8 mouse cellular contexts compared by ENCODE assay signal in genomic region chr10:63886449-63887088, GRCm38 (mm10). TPM values are rescaled to one million over a fixed set of nuclear protein-coding genes. Genes with fewer than 3 reads are reported as not detected.
DNase-seq lines count a peak whose midpoint lies in the region; ATAC-seq and TF ChIP-seq lines count a peak whose summit lies in the region.
"Had no signal": no experiment of that assay in that cellular context is flagged by ENCODE, and none has a peak within 500 bp of the region (broad histone marks: within the 10 kb centered on the region; RNA-seq: fewer than 3 reads in every experiment).

No protein-coding gene starts in this region.

- intact Hi-C loops in left cerebral cortex, postnatal 36 days (cut with DNase I), result no loop called here
- intact Hi-C loops in heart, adult 2 months (cut with DNase I), result loop anchor here (10.0 kb wide), 1 partner anchor 68 kb away; no protein-coding TSS in a partner anchor
- intact Hi-C loops in left cerebral cortex, postnatal 4 days (cut with DNase I), result no loop called here

- no peak for TF ChIP-seq EP300 in heart, adult 2 months (IDR thresholded peaks at IDR 0.05; ENCODE audit: insufficient read depth, low read depth, low read length)

- peak; percentile 74 for ATAC-seq in lung, embryonic 16.5 days (ENCODE audit: low read depth)

- TF ChIP-seq CTCF in heart, adult 2 months (IDR thresholded peaks at IDR 0.05), result no peak

- TF ChIP-seq POLR2A in heart, adult 2 months (IDR thresholded peaks at IDR 0.05; ENCODE audit: insufficient read depth, low read depth, low read length), result no peak

- H3K36me3 ChIP-seq in heart, adult 2 months (ENCODE audit: control insufficient read depth, insufficient read depth, low read length), result no peaks in the 10 kb centered on the region
- no peaks in the 10 kb centered on the region for H3K36me3 ChIP-seq in lung, embryonic 16.5 days (ENCODE audit: control insufficient read depth, insufficient read depth, low read length)

- peak; percentile 9 to 18 for DNase-seq in left cerebral cortex, postnatal 36 days (ENCODE audit: low spot score in 2 of 2)
- DNase-seq in left cerebral cortex, adult 11 months (ENCODE audit: low spot score), result no peak
- peak; percentile 30 for DNase-seq in cerebellum, adult 9-11 months
- peak; percentile 28 to 50 for DNase-seq in heart, adult 2 months
- no peak for DNase-seq in left cerebral cortex, postnatal 4 days
- DNase-seq in kidney, adult 9 months, result no peak
- DNase-seq: kidney, adult 18-20 months had no signal

- H3K27me3 ChIP-seq in heart, adult 2 months (ENCODE audit: control insufficient read depth, insufficient read depth, low read length), result no peaks in the 10 kb centered on the region
- H3K27me3 ChIP-seq in lung, embryonic 16.5 days (ENCODE audit: control insufficient read depth, insufficient read depth, low read depth, low read length), result no peaks in the 10 kb centered on the region

- H3K4me1 ChIP-seq in heart, adult 2 months (ENCODE audit: control insufficient read depth, insufficient read depth, low read length), result no peaks in the 10 kb centered on the region; the same call in 1 of the 2 replicates
- no peaks in the 10 kb centered on the region for H3K4me1 ChIP-seq in lung, embryonic 16.5 days (replicated peaks; ENCODE audit: control insufficient read depth, insufficient read depth, low read length)

- H3K9me3 ChIP-seq in lung, embryonic 16.5 days (ENCODE audit: control insufficient read depth, low read length), result no peaks in the 10 kb centered on the region

- 49% methylated on average over 23 of the region's 23 CpGs for WGBS in heart, adult 2 months
- WGBS in lung, embryonic 16.5 days, result 42% methylated on average over 23 of the region's 23 CpGs

- H3K9ac ChIP-seq in heart, adult 2 months (ENCODE audit: low read depth, low read length), result 0 out of 2 replicates have a peak overlapping the region, but pooled peaks have one; percentile 6
- peak overlapping the region; percentile 4 for H3K9ac ChIP-seq in lung, embryonic 16.5 days (ENCODE audit: low read length)

- H3K4me2 ChIP-seq in lung, embryonic 16.5 days (ENCODE audit: low read depth, low read length), result peak overlapping the region; percentile 42

- H3K27ac ChIP-seq in heart, adult 2 months, result no peak overlapping the region
- H3K27ac ChIP-seq in lung, embryonic 16.5 days (ENCODE audit: low read length), result 0 out of 2 replicates have a peak overlapping the region, but pooled peaks have one; percentile 0

- peak overlapping the region; percentile 39 for H3K4me3 ChIP-seq in heart, adult 2 months
- peak overlapping the region; percentile 26 for H3K4me3 ChIP-seq in lung, embryonic 16.5 days (ENCODE audit: low read length)

- no peaks in the 10 kb centered on the region for H3K79me2 ChIP-seq in heart, adult 2 months (replicated peaks; ENCODE audit: control insufficient read depth, insufficient read depth, low read length)

RNA-seq across cellular contexts. Expression of gene Gm10118, which starts 40.7 kb away (rescaled TPM):
- 10 to 100 TPM in 1 of 2 experiments, 1 to 10 TPM in 1; 5.9 to 10.4 TPM for total RNA-seq in left cerebral cortex, postnatal 36 days (2021)
- not detected for total RNA-seq in heart, adult 2 months (2021)
- polyA plus RNA-seq in heart, adult 2 months (2012; rRNA removed), result not detected in 2 replicates
- 0.08 and 0.15 TPM in 2 replicates for polyA plus RNA-seq in lung, embryonic 16.5 days (2015; fragmentation: Nextera tagmentation; extraction: Ambion mirVana)
- total RNA-seq in left cerebral cortex, postnatal 4 days (2021), result 1 to 10 TPM; 3.5 to 4.3 TPM

Comparison
In these comparisons a context has a peak if more than half of its experiments do, and no peak if none do; other contexts are left out.
1. DNase-seq: peak in left cerebral cortex, postnatal 36 days (2 of 2), cerebellum, adult 9-11 months (single experiment) and heart, adult 2 months (2 of 2); none in left cerebral cortex, adult 11 months (single experiment), left cerebral cortex, postnatal 4 days (single experiment) and kidney, adult 9 months (single experiment).
2. RNA of gene Gm10118, which starts 40.7 kb away (total RNA-seq): 5.9 to 10.4 TPM in left cerebral cortex, postnatal 36 days and 3.5 to 4.3 TPM in left cerebral cortex, postnatal 4 days; not detected in heart, adult 2 months; every median in the first group is over 4 times any median in the second.